Mouse (Mus musculus): ENCODE measurements around the gene Cela2a.

- TF ChIP-seq CTCF (IDR thresholded peaks at IDR 0.05; ENCODE audit: low read depth) (no peak), EP300 (optimal IDR thresholded peaks at IDR 0.05) (no peak)
These were observed 42.1 kb upstream of the Cela2a start for GRCm38 (mm10) chr4:141868051-141868450.

Data from stomach, postnatal 0 days (tissue).